Comparison of ENCODE assay signal across 1 mouse cellular context in genomic region chr3:52994666-52995065, GRCm38 (mm10).
A peak's percentile ranks its signal among the peaks of the same experiment; 100 is the strongest.
TF ChIP-seq lines count a peak whose summit lies in the region.

No protein-coding gene starts in this region.

TF ChIP-seq in MEL, 35 proteins besides CTCF, POLR2A, EP300 and RAD21:
- no peak for TF ChIP-seq USF1 (IDR thresholded peaks at IDR 0.05; ENCODE audit: low read depth, low read length)
- TF ChIP-seq SMC3 (IDR thresholded peaks at IDR 0.05; ENCODE audit: low read depth, low read length): peak; percentile 47
TF ChIP-seq in MEL: peak in this region for 1.
